Mouse (Mus musculus) embryonic facial prominence, embryonic 12.5 days (tissue): ENCODE results near the gene Tbc1d14. TPM values are rescaled to one million over a fixed set of nuclear protein-coding genes. Genes with fewer than 3 reads are reported as not detected.

Source experiments
- ATAC-seq: fragments of 200-750 bp; cut with Nextera tagmentation; 2 replicates; pipeline ENCODE4 v1.8.0; 2017; ENCODE audit not compliant: insufficient number of reproducible peaks, insufficient read depth, low FRiP score, low TSS enrichment
- H3K27ac ChIP-seq: fragments of 300-500 bp; sonication (generic); 2 replicates; pipeline ENCODE4 v1.5.1; 2016; ENCODE audit warnings: mild to moderate bottlenecking
- H3K27me3 ChIP-seq: fragments of 300-500 bp; sonication (generic); 2 replicates; pipeline ENCODE4 v1.6.1; 2016; ENCODE audit warnings: mild to moderate bottlenecking, moderate library complexity
- H3K36me3 ChIP-seq: fragments of 300-500 bp; sonication (generic); 2 replicates; pipeline ENCODE4 v1.6.1; 2016; ENCODE audit warnings: mild to moderate bottlenecking
- H3K4me1 ChIP-seq: fragments of 300-500 bp; sonication (generic); 2 replicates; pipeline ENCODE4 v1.6.1; 2016
- H3K4me2 ChIP-seq: fragments of 300-500 bp; sonication (generic); replicated peaks from 2 replicates; pipeline ENCODE4 v1.6.1; 2016; ENCODE audit warnings: mild to moderate bottlenecking, moderate library complexity
- H3K4me3 ChIP-seq: fragments of 300-500 bp; sonication (generic); 2 replicates; pipeline ENCODE4 v1.5.1; 2016; ENCODE audit warnings: mild to moderate bottlenecking
- H3K9ac ChIP-seq: fragments of 300-500 bp; sonication (generic); 2 replicates; pipeline ENCODE4 v1.6.1; 2016; ENCODE audit warnings: mild to moderate bottlenecking, moderate library complexity
- H3K9me3 ChIP-seq: fragments of 300-500 bp; sonication (generic); 2 replicates; pipeline ENCODE4 v1.6.1; 2016; ENCODE audit warnings: mild to moderate bottlenecking, moderate library complexity
- WGBS: fragments of 180-500 bp; shearing (Covaris S2); methylation state at CpG from one replicate; pipeline ENCODE4 v1.1.7; 2016; 5-methylcytosine and 5-hydroxymethylcytosine counted together
- polyA plus RNA-seq: library from polyadenylated mRNA; unstranded; fragments of >200 nt; fragmentation: Nextera tagmentation; extraction: Ambion mirVana; gene quantifications from 2 replicates; pipeline ENCODE4 v1.2.1, GENCODE M21; 2016

Gene Tbc1d14
- polyA plus RNA-seq, 1 experiment from 2014 or later, result 44.5 TPM

DNA sequence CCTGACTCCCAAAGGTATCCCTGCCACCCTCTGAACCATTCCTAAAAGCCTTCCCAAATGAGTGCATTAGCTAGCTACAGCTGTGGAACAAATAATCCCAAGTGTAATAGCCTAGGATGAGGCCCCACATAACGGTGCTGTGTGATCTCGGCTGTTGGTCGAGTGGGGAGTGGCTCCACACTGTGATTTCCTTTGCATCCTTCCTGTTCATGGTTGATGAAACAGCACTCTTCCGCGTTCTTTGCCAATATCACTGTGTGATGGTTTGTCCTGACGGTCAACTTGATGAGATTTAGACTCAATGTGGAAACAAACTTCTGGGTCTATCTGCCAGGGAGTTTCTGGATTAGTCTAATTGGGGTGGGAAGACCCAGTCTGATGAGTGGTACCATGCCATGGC is 140.3 kb downstream of the Tbc1d14 start:
- Histone ChIP-seq H3K9ac (no peak overlapping the region), H3K9me3 (no peaks in the 10 kb centered on the region), H3K27ac (no peak overlapping the region), H3K4me1 (peaks cover 7% of the 10 kb centered on the region; the same call in 1 of the 2 replicates), H3K36me3 (no peaks in the 10 kb centered on the region), H3K27me3 (no peaks in the 10 kb centered on the region), H3K4me3 (no peak overlapping the region), H3K4me2 (no peak overlapping the region)
- no peak for ATAC-seq
- 80% methylated on average over 6 of the region's 6 CpGs for WGBS

DNA sequence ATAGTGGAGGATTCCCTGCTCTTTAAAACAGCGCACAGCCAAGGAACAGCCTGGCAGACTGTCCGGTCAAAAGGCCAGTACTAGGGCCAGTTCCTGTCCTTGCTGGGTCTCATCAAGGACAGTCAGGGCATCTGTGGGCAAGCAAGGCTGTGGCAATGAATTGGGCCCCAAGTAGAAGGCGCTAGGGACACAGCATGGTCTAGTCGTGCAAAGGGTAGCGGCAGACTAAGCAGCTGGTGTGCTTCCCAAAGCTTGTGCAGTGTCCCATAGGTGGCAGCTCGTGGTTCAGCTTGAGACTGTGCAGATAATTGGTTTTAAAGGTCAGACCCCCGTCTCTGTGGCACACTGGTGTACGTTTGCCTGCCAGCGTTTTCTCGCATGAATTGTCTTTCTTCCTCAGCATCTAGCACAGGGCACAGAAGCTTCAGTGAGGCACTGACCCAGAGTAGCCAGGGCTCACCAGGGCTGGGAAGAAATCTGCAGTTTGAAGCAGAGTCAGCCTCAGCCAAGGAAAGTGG is 141.1 kb downstream of the Tbc1d14 start:
- no peak overlapping the region for H3K27ac ChIP-seq
- no peak for ATAC-seq
- H3K4me2 ChIP-seq, result no peak overlapping the region
- H3K4me1 ChIP-seq, result peaks cover 7% of the 10 kb centered on the region; the same call in 1 of the 2 replicates
- H3K9ac ChIP-seq, result no peak overlapping the region
- H3K36me3 ChIP-seq, result no peaks in the 10 kb centered on the region
- WGBS, result 65% methylated on average over 10 of the region's 10 CpGs
- H3K4me3 ChIP-seq, result no peak overlapping the region
- no peaks in the 10 kb centered on the region for H3K27me3 ChIP-seq
- H3K9me3 ChIP-seq, result no peaks in the 10 kb centered on the region

DNA sequence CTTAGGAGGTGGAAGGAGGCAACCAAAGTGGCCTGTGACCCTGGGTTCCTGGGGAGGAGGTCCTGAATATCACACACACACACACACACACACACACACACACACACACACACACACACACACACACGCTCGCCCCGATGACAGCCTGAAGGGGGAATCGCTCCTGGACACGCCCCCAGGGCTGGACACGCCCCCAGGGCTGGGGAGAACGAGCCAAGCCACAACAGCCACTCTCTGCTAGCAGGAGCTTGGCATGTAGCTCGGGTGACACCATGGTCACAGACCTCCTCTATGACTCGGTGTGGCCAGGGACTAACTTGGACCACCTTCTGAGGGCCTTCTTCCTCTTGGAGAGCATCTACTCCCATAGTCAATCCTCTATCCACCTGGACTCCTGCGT is 142.0 kb downstream of the Tbc1d14 start:
- no peak overlapping the region for H3K4me3 ChIP-seq
- WGBS, result 23% methylated on average over 8 of the region's 10 CpGs

DNA sequence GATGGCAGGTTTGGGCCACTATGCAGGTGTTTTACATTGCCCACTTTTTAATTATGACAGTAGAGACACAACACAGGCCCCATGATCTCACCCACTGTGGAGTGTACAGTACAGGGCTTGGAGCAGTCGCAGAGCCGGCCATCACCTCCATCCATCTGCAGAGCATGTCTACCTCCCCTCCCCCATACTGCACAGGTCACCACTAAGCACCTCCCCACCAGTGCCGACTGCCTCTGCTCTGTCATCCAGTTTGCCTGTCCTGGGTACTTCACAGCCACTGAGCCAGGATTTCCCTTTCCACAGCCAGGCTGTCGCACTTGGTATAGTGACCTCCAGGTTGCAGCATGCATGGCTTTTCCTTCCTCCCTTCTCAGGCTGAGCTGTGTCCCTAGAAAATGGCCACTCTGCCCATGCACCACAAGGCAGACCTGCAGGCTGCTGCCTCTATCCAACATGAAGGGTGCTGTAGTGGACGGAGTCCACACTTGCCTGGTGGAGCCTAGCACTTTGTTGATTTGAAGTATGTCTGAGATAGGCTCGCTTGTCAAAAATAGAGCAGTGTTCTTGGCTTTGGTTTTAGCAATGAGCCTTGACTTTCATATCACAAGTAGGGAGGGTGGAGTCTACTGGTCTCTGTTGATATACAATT is 143.2 kb downstream of the Tbc1d14 start:
- no peak overlapping the region for H3K9ac ChIP-seq
- 72% methylated on average over 6 of the region's 6 CpGs for WGBS
- H3K27ac ChIP-seq, result no peak overlapping the region
- no peaks in the 10 kb centered on the region for H3K36me3 ChIP-seq
- no peak overlapping the region for H3K4me3 ChIP-seq
- no peaks in the 10 kb centered on the region for H3K9me3 ChIP-seq
- no peak overlapping the region for H3K4me2 ChIP-seq
- peaks cover 7% of the 10 kb centered on the region; the same call in 1 of the 2 replicates for H3K4me1 ChIP-seq
- peaks cover 5% of the 10 kb centered on the region; the same call in 1 of the 2 replicates for H3K27me3 ChIP-seq
- no peak; the same call in 1 of the 2 replicates for ATAC-seq

More for the DNA sequence above, 142.0 kb downstream of the Tbc1d14 start:
- H3K27me3 ChIP-seq, result no peaks in the 10 kb centered on the region
- H3K4me1 ChIP-seq, result peaks cover 7% of the 10 kb centered on the region; the same call in 1 of the 2 replicates
- no peak overlapping the region for H3K4me2 ChIP-seq
- no peak for ATAC-seq
- no peaks in the 10 kb centered on the region for H3K9me3 ChIP-seq
- H3K9ac ChIP-seq, result no peak overlapping the region
- no peak overlapping the region for H3K27ac ChIP-seq
- no peaks in the 10 kb centered on the region for H3K36me3 ChIP-seq

DNA sequence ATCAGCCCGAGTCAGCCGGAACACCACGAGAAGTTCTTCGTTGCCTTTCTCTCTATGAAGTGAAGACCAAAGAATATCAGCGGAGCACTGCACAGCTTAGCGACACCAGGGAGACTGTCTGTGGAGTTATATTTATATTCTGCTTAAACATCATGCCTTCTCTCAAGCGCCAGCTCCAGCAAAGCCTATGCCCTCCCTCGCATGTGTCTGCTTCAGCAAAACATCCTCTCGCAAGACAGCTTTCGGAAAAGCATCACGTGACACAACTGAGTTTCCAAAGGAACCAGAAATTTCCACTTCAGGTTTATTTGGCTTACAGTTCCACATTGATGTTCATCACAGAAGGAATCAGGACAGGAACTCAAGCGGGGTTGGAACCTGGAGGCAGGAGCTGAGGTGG is 145.2 kb downstream of the Tbc1d14 start:
- Histone ChIP-seq H3K27ac (no peak overlapping the region), H3K4me3 (no peak overlapping the region), H3K4me1 (peaks cover 7% of the 10 kb centered on the region; the same call in 1 of the 2 replicates), H3K9me3 (no peaks in the 10 kb centered on the region), H3K27me3 (peaks cover 5% of the 10 kb centered on the region; the same call in 1 of the 2 replicates), H3K36me3 (no peaks in the 10 kb centered on the region), H3K9ac (no peak overlapping the region), H3K4me2 (no peak overlapping the region)
- WGBS, result 90% methylated on average over 12 of the region's 12 CpGs
- no peak for ATAC-seq

DNA sequence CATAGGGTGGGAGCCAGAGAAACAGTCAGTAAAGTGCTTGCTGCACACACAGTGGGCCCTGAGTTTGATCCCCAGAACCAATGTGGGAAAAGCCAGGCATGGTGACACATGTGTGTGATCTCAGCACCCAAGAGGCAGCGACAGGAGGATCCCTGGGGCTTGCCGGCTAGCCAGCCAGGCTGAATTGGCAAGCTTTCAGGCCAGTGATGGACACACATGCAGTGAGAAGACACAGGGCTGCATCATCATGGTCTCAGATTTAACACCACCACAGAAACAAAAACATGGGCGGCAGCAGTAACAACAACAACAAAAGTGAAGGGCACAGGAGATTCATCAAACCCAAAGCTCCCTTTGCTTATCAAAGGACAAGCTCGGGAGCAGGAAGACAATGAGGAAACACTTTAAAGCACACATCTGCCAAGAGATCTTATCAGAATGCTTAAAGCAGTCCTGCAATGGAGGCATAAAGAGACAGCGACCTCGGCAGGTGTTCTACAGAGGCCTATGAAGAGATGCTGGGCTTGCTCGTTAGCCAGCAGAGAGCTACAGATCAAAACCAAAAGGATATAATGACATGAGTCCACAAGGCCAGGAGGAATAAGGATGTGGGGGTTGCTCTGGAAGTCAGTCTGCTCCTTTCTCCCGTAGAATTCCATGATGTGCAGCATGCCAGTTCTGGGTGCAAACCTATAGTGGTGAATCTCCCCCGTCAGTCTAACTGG is 146.7 kb downstream of the Tbc1d14 start:
- H3K36me3 ChIP-seq, result no peaks in the 10 kb centered on the region
- no peak for ATAC-seq
- WGBS, result 48% methylated on average over 9 of the region's 9 CpGs
- H3K27ac ChIP-seq, result no peak overlapping the region
- peaks cover 9% of the 10 kb centered on the region; the same call in 1 of the 2 replicates for H3K4me1 ChIP-seq
- no peak overlapping the region for H3K9ac ChIP-seq
- peaks cover 5% of the 10 kb centered on the region; the same call in 1 of the 2 replicates for H3K27me3 ChIP-seq
- no peak overlapping the region for H3K4me2 ChIP-seq
- no peaks in the 10 kb centered on the region for H3K9me3 ChIP-seq
- no peak overlapping the region for H3K4me3 ChIP-seq

DNA sequence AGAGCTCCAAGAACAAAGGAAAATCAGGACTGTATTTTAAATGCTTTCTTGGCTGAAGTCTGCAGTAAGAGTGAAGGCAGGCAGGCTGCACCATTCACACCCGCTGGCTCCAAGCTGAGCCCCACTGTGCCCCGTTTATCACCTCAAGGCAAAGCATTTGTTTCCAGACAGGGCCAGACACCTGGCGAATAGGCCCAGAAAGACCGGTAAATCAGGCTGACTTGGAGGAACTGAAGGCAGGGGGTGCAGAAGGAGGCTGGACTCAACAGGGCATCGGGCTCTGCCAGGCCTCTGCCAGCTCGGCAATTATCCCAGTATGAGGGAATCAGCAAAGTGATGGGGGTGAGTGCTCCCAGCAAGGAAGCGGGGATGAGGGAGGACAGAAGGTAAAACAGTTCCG is 148.0 kb downstream of the Tbc1d14 start:
- Histone ChIP-seq H3K27ac (no peak overlapping the region), H3K9ac (no peak overlapping the region), H3K4me2 (no peak overlapping the region), H3K36me3 (no peaks in the 10 kb centered on the region), H3K4me3 (no peak overlapping the region), H3K27me3 (peaks cover 5% of the 10 kb centered on the region; the same call in 1 of the 2 replicates), H3K4me1 (peaks cover 6% of the 10 kb centered on the region; the same call in 1 of the 2 replicates), H3K9me3 (no peaks in the 10 kb centered on the region)
- WGBS, result 22% methylated on average over 8 of the region's 8 CpGs
- no peak for ATAC-seq

DNA sequence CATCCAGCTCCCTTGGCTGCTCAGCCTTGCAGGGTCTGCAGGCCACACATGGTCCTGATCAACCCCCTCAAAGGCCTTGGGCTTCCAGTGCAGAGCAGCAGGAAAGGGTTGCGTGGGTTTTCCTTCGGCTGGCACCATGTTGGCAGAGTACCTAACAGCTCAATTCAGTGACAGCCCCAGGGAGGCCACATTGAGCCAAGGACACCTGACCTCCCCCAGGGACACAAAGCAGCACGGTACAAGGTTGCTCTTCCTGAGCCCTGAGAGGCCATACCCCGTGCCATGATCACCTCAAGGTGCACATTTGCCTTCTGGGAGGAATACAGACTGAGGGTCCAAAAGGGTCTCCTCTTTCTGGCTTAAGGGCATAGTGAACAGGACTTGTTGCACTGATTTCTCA is 148.5 kb downstream of the Tbc1d14 start:
- no peak overlapping the region for H3K27ac ChIP-seq
- peaks cover 5% of the 10 kb centered on the region; the same call in 1 of the 2 replicates for H3K27me3 ChIP-seq
- H3K9ac ChIP-seq, result no peak overlapping the region
- H3K9me3 ChIP-seq, result no peaks in the 10 kb centered on the region
- H3K36me3 ChIP-seq, result no peaks in the 10 kb centered on the region
- H3K4me1 ChIP-seq, result peaks cover 3% of the 10 kb centered on the region; the same call in 1 of the 2 replicates
- ATAC-seq, result no peak
- H3K4me3 ChIP-seq, result no peak overlapping the region
- WGBS, result 57% methylated on average over 4 of the region's 4 CpGs
- H3K4me2 ChIP-seq, result no peak overlapping the region

- Histone ChIP-seq H3K4me3 (no peak overlapping the region), H3K4me1 (peaks cover 3% of the 10 kb centered on the region; the same call in 1 of the 2 replicates), H3K27me3 (peaks cover 5% of the 10 kb centered on the region; the same call in 1 of the 2 replicates), H3K27ac (no peak overlapping the region), H3K9me3 (peaks cover 3% of the 10 kb centered on the region; the same call in 1 of the 2 replicates), H3K4me2 (no peak overlapping the region), H3K9ac (no peak overlapping the region), H3K36me3 (no peaks in the 10 kb centered on the region)
- no peak for ATAC-seq
- WGBS, result 65% methylated on average over 3 of the region's 3 CpGs
Observed at GRCm38 (mm10) chr5:36440741-36441140, 152.3 kb downstream of the Tbc1d14 start.
